Mouse (Mus musculus) kidney, adult 18-20 months (tissue): ENCODE measurements at regions not wholly inside any gene's neighbourhood (a gene's known extent, or its start where the extent isn't known, plus 50 kb on each side); places are given as distances from the start of the nearest gene placed in this dataset.

Experiments used
- DNase-seq: peaks from one replicate; pipeline ENCODE4 v3.0.0; 2021

DNA sequence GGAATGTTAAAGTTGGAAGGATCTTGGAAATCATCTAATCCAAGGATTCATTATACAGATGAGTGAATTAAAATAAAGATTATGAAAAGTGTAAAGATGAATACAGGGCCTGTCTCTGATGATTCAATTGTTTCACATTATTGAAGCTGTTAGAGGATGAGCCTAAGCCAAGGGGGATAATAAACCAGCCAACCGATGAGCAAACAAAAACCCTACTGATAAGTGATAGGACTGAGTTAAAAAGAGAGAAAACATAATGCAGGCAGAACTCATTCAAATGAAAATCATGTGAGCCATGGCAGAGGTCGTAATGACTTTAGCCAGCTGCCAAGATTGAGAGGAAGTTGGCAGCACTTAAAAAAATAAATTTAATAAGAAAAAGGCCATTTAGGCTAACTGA lies 772.6 kb downstream of the Hace1 start:
- no peak for DNase-seq

DNA sequence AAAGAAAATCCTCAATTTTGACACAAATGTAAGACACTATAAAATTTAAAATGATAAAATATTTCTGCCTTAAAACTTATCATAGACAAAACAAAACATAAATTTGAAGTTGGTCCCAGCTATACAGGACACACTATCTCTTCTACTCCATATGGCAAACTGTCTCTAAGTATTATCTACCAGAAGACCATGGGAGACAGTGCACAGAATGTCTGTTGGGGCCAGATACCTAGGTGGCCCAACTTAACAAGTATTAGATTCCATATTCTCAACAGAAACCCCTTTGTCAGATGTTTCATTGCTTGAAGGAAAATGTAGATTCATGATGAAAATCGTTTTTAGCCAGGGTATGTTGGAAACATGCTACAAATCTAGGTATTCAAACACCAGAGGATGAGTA lies 779.1 kb downstream of the Hace1 start:
- DNase-seq: no peak

DNA sequence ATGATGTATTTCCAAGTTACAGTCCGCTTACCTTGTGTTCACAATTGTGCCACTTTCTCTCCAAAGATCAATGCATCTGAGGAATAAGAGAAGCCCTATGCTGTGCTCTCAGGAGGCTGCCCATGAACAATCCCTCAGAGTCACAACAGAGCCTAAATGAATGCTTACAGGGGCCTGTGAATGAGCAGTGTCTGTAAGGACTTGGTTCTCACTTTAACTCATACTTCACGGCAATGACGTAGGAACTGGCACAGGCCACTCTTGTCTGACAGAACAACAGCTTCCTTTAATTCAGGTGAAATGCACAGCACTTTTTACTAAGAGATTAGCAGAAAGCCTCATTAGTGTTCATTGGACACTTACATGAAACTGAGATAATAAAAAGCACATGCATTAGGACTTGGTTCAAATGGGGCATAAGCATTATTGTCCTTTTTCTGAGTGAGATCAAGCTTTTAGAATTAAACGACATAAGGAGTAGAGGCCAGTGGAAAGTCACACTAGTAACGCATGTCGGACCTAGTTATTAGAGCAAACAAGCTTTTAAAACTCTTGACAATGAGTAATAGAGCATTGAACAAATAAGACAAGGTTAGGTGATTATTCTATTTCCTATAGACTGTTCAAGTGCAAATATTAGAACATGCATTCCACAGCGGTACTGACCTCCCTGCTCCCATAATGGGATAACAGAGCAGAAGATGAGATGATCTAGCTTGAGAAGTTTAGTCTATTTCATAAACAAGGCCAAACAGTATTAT lies 796.3 kb downstream of the Hace1 start:
- no peak for DNase-seq

DNA sequence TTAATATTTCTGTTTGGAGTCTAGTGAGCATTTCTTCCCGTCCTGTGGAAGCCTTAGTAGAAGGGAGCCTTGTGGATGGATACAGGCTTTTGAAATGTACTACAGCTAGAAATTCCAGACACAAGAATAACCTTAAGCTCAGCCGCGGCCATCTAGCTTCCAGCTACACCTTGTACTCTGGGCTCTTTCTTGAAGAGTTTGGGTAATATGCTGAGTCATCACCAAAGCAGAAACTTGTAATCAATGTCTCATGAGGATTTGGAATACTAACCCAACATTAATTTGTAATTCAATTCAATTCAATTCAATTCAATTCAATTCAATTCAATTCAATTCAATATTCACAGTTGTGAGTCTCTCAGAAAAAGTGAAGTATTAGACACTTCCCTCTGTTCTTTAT lies 797.0 kb downstream of the Hace1 start:
- no peak for DNase-seq

DNA sequence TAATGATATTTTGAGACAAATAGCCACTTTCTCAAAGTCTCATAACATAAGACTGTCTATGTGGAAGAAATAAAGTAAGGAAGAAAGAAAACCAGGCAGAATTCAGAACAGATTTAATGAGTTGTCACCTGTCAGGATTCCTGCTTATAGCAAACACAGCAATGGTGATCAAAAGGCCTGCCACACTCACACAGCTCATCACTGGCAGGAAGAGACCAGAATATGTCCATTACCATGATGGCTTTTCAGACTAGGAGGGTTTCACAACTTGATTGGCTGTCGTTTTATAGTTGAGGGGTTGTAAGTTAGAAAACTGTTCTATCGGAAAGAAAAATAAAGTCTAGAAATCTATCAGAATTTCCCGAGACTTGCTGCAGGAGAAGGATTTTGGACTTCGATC lies 819.5 kb downstream of the Hace1 start:
- no peak for DNase-seq

DNA sequence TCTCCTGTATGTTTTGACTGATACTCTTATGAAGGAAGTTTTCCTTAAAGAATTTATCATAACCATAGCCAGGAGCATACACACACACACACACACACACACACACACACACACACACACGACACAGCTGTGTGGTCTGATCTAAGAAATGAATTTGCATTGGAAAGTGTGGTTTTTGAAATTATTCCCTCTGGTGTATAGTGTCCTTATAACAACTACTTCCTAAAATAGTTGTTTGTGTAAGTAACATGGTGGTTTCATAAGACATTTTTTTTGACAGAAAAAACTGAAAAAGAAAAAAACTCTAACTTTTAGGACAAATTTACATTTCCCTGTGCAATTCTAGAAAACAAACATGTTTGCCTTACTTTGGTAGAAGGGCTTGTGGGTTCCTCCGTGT lies 826.3 kb downstream of the Hace1 start:
- no peak for DNase-seq
